Mouse (Mus musculus) small intestine, adult 2 months (tissue): Measurements from ENCODE around the gene Hook2.

Experiments used
- CTCF ChIP-seq: fragments of 200-500 bp; IDR thresholded peaks from 2 replicates; pipeline ENCODE4 v1.5.1; 2012; ENCODE audit warnings: low read depth, mild to moderate bottlenecking, control low read depth, inconsistent platforms, low read length, moderate library complexity, mixed read lengths; ENCODE audit not compliant: insufficient replicate concordance, insufficient read length; ENCODE audit errors: extremely low read depth
- POLR2A ChIP-seq: fragments of 200-500 bp; IDR thresholded peaks from 2 replicates; pipeline ENCODE4 v1.6.1; 2012; ENCODE audit warnings: low read depth, mild to moderate bottlenecking, control low read depth, inconsistent platforms, low read length, moderate library complexity

DNA sequence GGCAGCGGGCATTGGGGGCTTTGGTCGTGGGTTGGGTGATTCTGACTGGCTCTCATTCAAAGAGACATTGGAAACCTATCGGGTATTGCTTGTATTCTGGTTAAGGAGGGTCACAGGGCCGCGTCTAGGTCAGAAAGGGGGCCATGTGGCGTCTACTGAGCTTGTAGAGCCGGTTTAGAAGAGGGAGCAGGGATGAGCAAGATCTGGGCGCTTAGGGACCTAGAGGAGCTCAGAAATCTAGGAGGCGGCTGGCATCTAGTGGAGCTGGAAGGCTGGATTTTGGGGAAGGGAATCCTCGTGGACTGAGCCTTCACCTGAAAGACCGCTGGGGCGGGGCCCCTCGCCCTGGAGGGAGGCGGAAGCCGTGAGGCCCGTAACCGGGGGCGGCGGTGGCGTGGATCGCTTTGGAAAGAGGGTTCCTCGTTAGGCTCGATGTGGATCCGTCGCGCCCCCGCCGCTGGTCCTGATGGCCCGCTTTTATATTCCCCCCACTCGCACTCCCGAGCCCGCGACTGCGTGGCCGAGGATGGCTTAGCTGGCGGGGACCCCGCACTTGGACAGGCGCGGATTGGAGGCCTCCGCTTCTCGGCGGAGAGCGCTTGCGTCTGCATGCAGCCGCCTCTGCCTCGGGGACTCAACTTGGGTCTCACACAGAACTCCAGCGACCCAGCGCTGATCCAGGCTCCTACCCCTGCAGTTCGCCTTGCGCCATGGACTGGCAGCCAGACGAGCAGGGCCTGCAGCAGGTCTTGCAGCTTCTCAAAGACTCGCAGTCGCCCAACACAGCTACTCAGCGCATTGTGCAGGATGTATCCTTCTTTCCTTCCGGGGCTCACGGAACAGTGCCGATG lies 47.5 kb downstream of the Hook2 start:
- TF ChIP-seq CTCF: no peak
- no peak for TF ChIP-seq POLR2A
